Mouse (Mus musculus): ENCODE measurements around the gene Myef2. TPM values are rescaled to one million over a fixed set of nuclear protein-coding genes. Genes with fewer than 3 reads are reported as not detected.

Myef2 gene
- total RNA-seq, 1 experiment, result 73.4 TPM

GRCm38 (mm10) chr2:125088757-125089156 is 34.7 kb downstream of the Myef2 start:
- Histone ChIP-seq H3K9me3 (ENCODE audit: control insufficient read depth, insufficient read depth, low read depth, low read length) (no peaks in the 10 kb centered on the region), H3K4me3 (ENCODE audit: insufficient read depth in 1 of 2, low read depth in 1 of 2, low read length in 2 of 2, poor library complexity in 1 of 2, severe bottlenecking in 1 of 2) (no peak overlapping the region), H3K36me3 (ENCODE audit: control insufficient read depth, insufficient read depth, low read length, poor library complexity, severe bottlenecking) (peaks cover 11% of the 10 kb centered on the region), H3K27ac (ENCODE audit: insufficient read depth, low read depth, low read length, poor library complexity, severe bottlenecking) (no peak overlapping the region), H3K4me1 (ENCODE audit: control insufficient read depth in 2 of 2, insufficient read depth in 2 of 2, low read length in 2 of 2, poor library complexity in 1 of 2) (no peaks in the 10 kb centered on the region), H3K9ac (ENCODE audit: insufficient read depth, low read depth, low read length, poor library complexity, severe bottlenecking) (no peak overlapping the region)
- TF ChIP-seq CHD2 (IDR thresholded peaks at IDR 0.05; ENCODE audit: low read depth, low read length), result no peak
- peak; percentile 92 for TF ChIP-seq MAFK (IDR thresholded peaks at IDR 0.05; ENCODE audit: insufficient read depth, low read depth, low read length)
- no peak for TF ChIP-seq ZC3H11A (IDR thresholded peaks at IDR 0.05; ENCODE audit: borderline replicate concordance, low read depth, low read length)
- no peak for TF ChIP-seq HCFC1 (IDR thresholded peaks at IDR 0.05; ENCODE audit: borderline replicate concordance, insufficient read depth, low read length)
- no peak for TF ChIP-seq ZNF384 (IDR thresholded peaks at IDR 0.05; ENCODE audit: low read depth, low read length)
- DNase-seq (ENCODE audit: low read depth, low spot score), result no peak
- in situ Hi-C loops (cut with MboI; ENCODE audit: low sequenced_read_pairs in 2 of 2, unreplicated experiment in 2 of 2), result no loop called here

GRCm38 (mm10) chr2:125083879-125084278 is 39.6 kb downstream of the Myef2 start:
- Histone ChIP-seq H3K9me3 (ENCODE audit: control insufficient read depth, insufficient read depth, low read depth, low read length) (no peaks in the 10 kb centered on the region), H3K4me3 (ENCODE audit: insufficient read depth in 1 of 2, low read depth in 1 of 2, low read length in 2 of 2, poor library complexity in 1 of 2, severe bottlenecking in 1 of 2) (no peak overlapping the region), H3K4me1 (ENCODE audit: control insufficient read depth in 2 of 2, insufficient read depth in 2 of 2, low read length in 2 of 2, poor library complexity in 1 of 2) (no peaks in the 10 kb centered on the region), H3K27ac (ENCODE audit: insufficient read depth, low read depth, low read length, poor library complexity, severe bottlenecking) (no peak overlapping the region), H3K36me3 (ENCODE audit: control insufficient read depth, insufficient read depth, low read length, poor library complexity, severe bottlenecking) (peaks cover 6% of the 10 kb centered on the region), H3K9ac (ENCODE audit: insufficient read depth, low read depth, low read length, poor library complexity, severe bottlenecking) (no peak overlapping the region)
- no peak for DNase-seq (ENCODE audit: low read depth, low spot score)
- in situ Hi-C loops (cut with MboI; ENCODE audit: low sequenced_read_pairs in 2 of 2, unreplicated experiment in 2 of 2), result no loop called here
- no peak for TF ChIP-seq CHD2 (IDR thresholded peaks at IDR 0.05; ENCODE audit: low read depth, low read length)
- no peak for TF ChIP-seq MAFK (IDR thresholded peaks at IDR 0.05; ENCODE audit: insufficient read depth, low read depth, low read length)
- TF ChIP-seq ZC3H11A (IDR thresholded peaks at IDR 0.05; ENCODE audit: borderline replicate concordance, low read depth, low read length), result no peak
- TF ChIP-seq HCFC1 (IDR thresholded peaks at IDR 0.05; ENCODE audit: borderline replicate concordance, insufficient read depth, low read length), result no peak
- TF ChIP-seq ZNF384 (IDR thresholded peaks at IDR 0.05; ENCODE audit: low read depth, low read length), result no peak

DNA sequence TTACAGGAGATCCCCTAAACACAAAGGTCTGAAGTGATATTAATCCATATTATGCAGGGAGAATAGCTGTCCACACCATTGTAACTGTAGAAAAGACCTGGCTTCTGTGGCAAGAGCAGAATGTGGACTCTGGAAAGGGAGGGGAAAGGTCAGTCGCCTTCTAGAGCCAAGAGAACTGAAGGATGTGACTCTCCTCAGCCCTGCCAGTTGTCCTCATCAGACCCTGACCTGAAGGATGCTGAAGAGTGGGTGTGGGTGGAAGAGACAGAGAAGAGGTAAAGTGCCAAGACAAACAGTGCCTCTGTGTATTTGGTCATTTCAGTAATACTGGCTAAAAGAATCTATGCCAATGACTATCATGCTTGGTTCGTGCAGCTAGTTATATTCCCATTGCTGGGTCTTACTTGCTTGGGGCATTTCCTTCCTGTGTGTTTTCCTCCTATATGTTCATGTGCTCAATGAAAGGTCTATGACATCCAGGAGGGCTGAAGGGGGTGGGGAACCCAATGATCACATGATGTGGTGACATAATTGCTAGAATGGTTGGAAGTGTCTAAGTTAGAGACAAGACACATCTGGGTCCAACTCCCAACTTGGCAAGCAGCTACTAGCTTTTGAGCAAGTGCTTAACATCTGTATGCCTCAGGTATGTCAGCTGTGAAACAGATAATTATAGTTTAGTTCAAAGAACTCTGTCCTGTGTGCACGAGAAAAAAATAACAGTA is 50.2 kb downstream of the Myef2 start:
- in situ Hi-C loops (cut with MboI; ENCODE audit: low sequenced_read_pairs in 2 of 2, unreplicated experiment in 2 of 2), result no loop called here
- H3K4me3 ChIP-seq (ENCODE audit: insufficient read depth in 1 of 2, low read depth in 1 of 2, low read length in 2 of 2, poor library complexity in 1 of 2, severe bottlenecking in 1 of 2), result no peak overlapping the region
- no peak for DNase-seq (ENCODE audit: low read depth, low spot score)
- H3K4me1 ChIP-seq (ENCODE audit: control insufficient read depth in 2 of 2, insufficient read depth in 2 of 2, low read length in 2 of 2, poor library complexity in 1 of 2), result peaks cover 0 to 3% of the 10 kb centered on the region in 2 experiments; a peak in 1 of 4 replicates
- no peaks in the 10 kb centered on the region for H3K36me3 ChIP-seq (ENCODE audit: control insufficient read depth, insufficient read depth, low read length, poor library complexity, severe bottlenecking)
- H3K27ac ChIP-seq (ENCODE audit: insufficient read depth, low read depth, low read length, poor library complexity, severe bottlenecking), result no peak overlapping the region
- no peak overlapping the region for H3K9ac ChIP-seq (ENCODE audit: insufficient read depth, low read depth, low read length, poor library complexity, severe bottlenecking)
- H3K9me3 ChIP-seq (ENCODE audit: control insufficient read depth, insufficient read depth, low read depth, low read length), result no peaks in the 10 kb centered on the region
- no peak for TF ChIP-seq ZNF384 (IDR thresholded peaks at IDR 0.05; ENCODE audit: low read depth, low read length)
- no peak for TF ChIP-seq CHD2 (IDR thresholded peaks at IDR 0.05; ENCODE audit: low read depth, low read length)
- TF ChIP-seq HCFC1 (IDR thresholded peaks at IDR 0.05; ENCODE audit: borderline replicate concordance, insufficient read depth, low read length), result no peak
- no peak for TF ChIP-seq ZC3H11A (IDR thresholded peaks at IDR 0.05; ENCODE audit: borderline replicate concordance, low read depth, low read length)

- no peaks in the 10 kb centered on the region for H3K36me3 ChIP-seq (ENCODE audit: control insufficient read depth, insufficient read depth, low read length, poor library complexity, severe bottlenecking)
- in situ Hi-C loops (cut with MboI; ENCODE audit: low sequenced_read_pairs in 2 of 2, unreplicated experiment in 2 of 2), result no loop called here
- H3K27ac ChIP-seq (ENCODE audit: insufficient read depth, low read depth, low read length, poor library complexity, severe bottlenecking), result no peak overlapping the region
- no peaks in the 10 kb centered on the region for H3K9me3 ChIP-seq (ENCODE audit: control insufficient read depth, insufficient read depth, low read depth, low read length)
- TF ChIP-seq CHD2 (IDR thresholded peaks at IDR 0.05; ENCODE audit: low read depth, low read length) (no peak), ZC3H11A (IDR thresholded peaks at IDR 0.05; ENCODE audit: borderline replicate concordance, low read depth, low read length) (no peak), ZNF384 (IDR thresholded peaks at IDR 0.05; ENCODE audit: low read depth, low read length) (no peak), MAFK (IDR thresholded peaks at IDR 0.05; ENCODE audit: insufficient read depth, low read depth, low read length) (no peak), HCFC1 (IDR thresholded peaks at IDR 0.05; ENCODE audit: borderline replicate concordance, insufficient read depth, low read length) (no peak)
- peaks cover 0 to 4% of the 10 kb centered on the region in 2 experiments; a peak in 2 of 4 replicates for H3K4me1 ChIP-seq (ENCODE audit: control insufficient read depth in 2 of 2, insufficient read depth in 2 of 2, low read length in 2 of 2, poor library complexity in 1 of 2)
- no peak overlapping the region for H3K9ac ChIP-seq (ENCODE audit: insufficient read depth, low read depth, low read length, poor library complexity, severe bottlenecking)
- no peak overlapping the region for H3K4me3 ChIP-seq (ENCODE audit: insufficient read depth in 1 of 2, low read depth in 1 of 2, low read length in 2 of 2, poor library complexity in 1 of 2, severe bottlenecking in 1 of 2)
- no peak for DNase-seq (ENCODE audit: low read depth, low spot score)
Measured at GRCm38 (mm10) chr2:125068696-125069095, 54.8 kb downstream of the Myef2 start.
